In the genomic region with DNA sequence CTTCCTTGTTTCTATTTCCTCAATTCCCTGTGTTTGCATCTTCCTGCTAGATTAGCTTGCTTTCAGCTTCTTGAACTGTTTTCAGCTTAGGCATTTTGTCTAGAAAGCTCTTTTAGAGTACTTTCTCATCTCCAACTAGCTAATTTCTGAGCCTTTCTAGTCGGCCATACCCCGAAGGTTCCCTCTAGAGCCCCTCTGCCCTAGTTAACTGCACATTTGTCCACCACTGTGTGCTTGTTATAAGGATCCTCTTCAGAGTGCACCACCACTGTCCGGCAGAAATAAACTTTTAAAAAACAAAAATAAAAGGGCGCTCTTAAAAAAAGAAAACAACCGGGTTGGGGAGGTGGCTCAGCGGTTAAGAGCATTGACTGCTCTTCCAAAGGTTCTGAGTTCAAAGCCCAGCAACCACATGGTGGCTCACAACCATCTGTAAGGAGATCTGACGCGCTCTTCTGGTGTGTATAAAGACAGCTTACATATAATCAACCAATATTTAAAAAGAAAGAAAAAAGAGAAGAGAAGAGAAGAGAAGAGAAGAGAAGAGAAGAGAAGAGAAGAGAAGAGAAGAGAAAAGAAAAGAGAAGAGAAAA, we compare ENCODE assay signal across 9 mouse cellular contexts. TPM values are rescaled to one million over a fixed set of nuclear protein-coding genes. Genes with fewer than 3 reads are reported as not detected.
A peak's percentile ranks its signal among the peaks of the same experiment; 100 is the strongest.
DNase-seq lines count a peak whose midpoint lies in the region; ATAC-seq lines count a peak whose summit lies in the region.
"Had no signal": no experiment of that assay in that cellular context is flagged by ENCODE, and none has a peak within 500 bp of the region (broad histone marks: within the 10 kb centered on the region; RNA-seq: fewer than 3 reads in every experiment).

No protein-coding gene starts in this region.

- no peak overlapping the region for H3K27ac ChIP-seq in embryonic facial prominence, embryonic 15.5 days (replicated peaks)
- no peak overlapping the region for H3K27ac ChIP-seq in limb, embryonic 13.5 days
- no peak overlapping the region for H3K27ac ChIP-seq in stomach, embryonic 16.5 days (ENCODE audit: low read length)

- peak overlapping the region; percentile 94 for H3K4me3 ChIP-seq in megakaryocyte, embryonic 14.5 days (replicated peaks)
- H3K4me3 ChIP-seq in embryonic facial prominence, embryonic 15.5 days (replicated peaks), result peak overlapping the region; percentile 79
- H3K4me3 ChIP-seq in limb, embryonic 13.5 days, result peak overlapping the region; percentile 73
- H3K4me3 ChIP-seq in stomach, embryonic 16.5 days (replicated peaks; ENCODE audit: low read length), result peak overlapping the region; percentile 89

- H3K4me1 ChIP-seq in megakaryocyte, embryonic 14.5 days, result peaks cover 50% of the 10 kb centered on the region
- peaks cover 10% of the 10 kb centered on the region for H3K4me1 ChIP-seq in embryonic facial prominence, embryonic 15.5 days
- H3K4me1 ChIP-seq in limb, embryonic 13.5 days, result peaks cover 10% of the 10 kb centered on the region
- peaks cover 10% of the 10 kb centered on the region; the same call in 1 of the 2 replicates for H3K4me1 ChIP-seq in stomach, embryonic 16.5 days (ENCODE audit: control insufficient read depth, insufficient read depth, low read length)

- intact Hi-C loops in left cerebral cortex, postnatal 36 days (cut with DNase I), result no loop called here

- ATAC-seq in megakaryocyte, adult 5-6 weeks (ENCODE audit: poor library complexity, severe bottlenecking), result no peak
- ATAC-seq in embryonic facial prominence, embryonic 15.5 days (ENCODE audit: insufficient number of reproducible peaks, low FRiP score, low TSS enrichment, low read depth), result no peak
- no peak for ATAC-seq in limb, embryonic 13.5 days (ENCODE audit: low FRiP score, low read depth)
- ATAC-seq in stomach, embryonic 16.5 days (ENCODE audit: insufficient read depth, low FRiP score), result no peak

- 9% methylated on average over 8 of the region's 8 CpGs for WGBS in embryonic facial prominence, embryonic 15.5 days
- 12% methylated on average over 8 of the region's 8 CpGs for WGBS in limb, embryonic 13.5 days
- 11% methylated on average over 8 of the region's 8 CpGs for WGBS in stomach, embryonic 16.5 days

- no peak for DNase-seq in kidney, adult 9 months
- DNase-seq in left cerebral cortex, postnatal 36 days (ENCODE audit: low spot score in 2 of 2), result no peak

- H3K9me3 ChIP-seq in megakaryocyte, embryonic 14.5 days, result no peaks in the 10 kb centered on the region
- H3K9me3 ChIP-seq in embryonic facial prominence, embryonic 15.5 days (replicated peaks), result no peaks in the 10 kb centered on the region
- no peaks in the 10 kb centered on the region for H3K9me3 ChIP-seq in limb, embryonic 13.5 days
- no peaks in the 10 kb centered on the region for H3K9me3 ChIP-seq in stomach, embryonic 16.5 days (replicated peaks; ENCODE audit: control insufficient read depth, low read length)

- H3K27me3 ChIP-seq in megakaryocyte, embryonic 14.5 days (replicated peaks), result no peaks in the 10 kb centered on the region
- no peaks in the 10 kb centered on the region for H3K27me3 ChIP-seq in embryonic facial prominence, embryonic 15.5 days
- H3K27me3 ChIP-seq in limb, embryonic 13.5 days, result no peaks in the 10 kb centered on the region
- H3K27me3 ChIP-seq in stomach, embryonic 16.5 days (ENCODE audit: control insufficient read depth, insufficient read depth, low read length), result no peaks in the 10 kb centered on the region

- H3K36me3 ChIP-seq in megakaryocyte, embryonic 14.5 days (replicated peaks; ENCODE audit: low read length), result peaks cover 45% of the 10 kb centered on the region
- H3K36me3 ChIP-seq in embryonic facial prominence, embryonic 15.5 days, result peaks cover 8% of the 10 kb centered on the region; the same call in 1 of the 2 replicates
- H3K36me3 ChIP-seq in limb, embryonic 13.5 days, result peaks cover 27% of the 10 kb centered on the region
- H3K36me3 ChIP-seq in stomach, embryonic 16.5 days (ENCODE audit: control insufficient read depth, insufficient read depth, low read length), result no peaks in the 10 kb centered on the region; the same call in 1 of the 2 replicates

- H3K4me2 ChIP-seq in embryonic facial prominence, embryonic 15.5 days (replicated peaks), result peak overlapping the region; percentile 78
- peak overlapping the region; percentile 69 for H3K4me2 ChIP-seq in limb, embryonic 13.5 days (replicated peaks)
- peak overlapping the region; percentile 58 for H3K4me2 ChIP-seq in stomach, embryonic 16.5 days (ENCODE audit: low read depth, low read length)

- peak overlapping the region; percentile 50 for H3K9ac ChIP-seq in embryonic facial prominence, embryonic 15.5 days
- H3K9ac ChIP-seq in limb, embryonic 13.5 days, result peak overlapping the region; percentile 70
- peak overlapping the region; percentile 74 for H3K9ac ChIP-seq in stomach, embryonic 16.5 days (ENCODE audit: low read length)

RNA-seq across cellular contexts. Expression of gene Mcm10, which starts 0.6 kb away (rescaled TPM):
- polyA plus RNA-seq in megakaryocyte, embryonic 14.5 days (2012; ENCODE audit: insufficient read depth, low replicate concordance), result 3.9 and 6.6 TPM in 2 replicates
- 41.3 and 46.0 TPM in 2 replicates for total RNA-seq in megakaryocyte, adult 5-6 weeks (2015)
- 63.7 and 64.7 TPM in 2 replicates for total RNA-seq in megakaryocyte, adult 5-6 weeks (2017)
- polyA plus RNA-seq in embryonic facial prominence, embryonic 15.5 days (2015; fragmentation: Nextera tagmentation; extraction: Ambion mirVana), result 19.8 and 21.1 TPM in 2 replicates
- 27.7 and 29.2 TPM in 2 replicates for polyA plus RNA-seq in limb, embryonic 13.5 days (2015; fragmentation: Nextera tagmentation; extraction: Ambion mirVana)
- 25.1 and 26.4 TPM in 2 replicates for polyA plus RNA-seq in stomach, embryonic 16.5 days (2015; fragmentation: Nextera tagmentation; extraction: Ambion mirVana)
- total RNA-seq in left cerebral cortex, postnatal 36 days (2021), result under 1 TPM; 0.79 to 0.96 TPM

RNA-seq across cellular contexts. Expression of gene Ucma, which starts 36.1 kb away (rescaled TPM):
- polyA plus RNA-seq in megakaryocyte, embryonic 14.5 days (2012; ENCODE audit: insufficient read depth, low replicate concordance), result not detected in 2 replicates
- not detected in 2 replicates for total RNA-seq in megakaryocyte, adult 5-6 weeks (2015)
- total RNA-seq in megakaryocyte, adult 5-6 weeks (2017), result not detected in 2 replicates
- polyA plus RNA-seq in embryonic facial prominence, embryonic 15.5 days (2015; fragmentation: Nextera tagmentation; extraction: Ambion mirVana), result 1.2 and 1.3 TPM in 2 replicates
- 0.50 and 0.52 TPM in 2 replicates for polyA plus RNA-seq in limb, embryonic 13.5 days (2015; fragmentation: Nextera tagmentation; extraction: Ambion mirVana)
- not detected in 2 replicates for polyA plus RNA-seq in stomach, embryonic 16.5 days (2015; fragmentation: Nextera tagmentation; extraction: Ambion mirVana)
- total RNA-seq in left cerebral cortex, postnatal 36 days (2021), result 1 to 10 TPM; 1.6 to 2.0 TPM
- total RNA-seq: common myeloid progenitor, adult 5-6 weeks; neutrophil, adult 5-6 weeks had no signal

RNA-seq across cellular contexts. Expression of gene Optn, which starts 51.9 kb away (rescaled TPM):
- 5.1 and 24.7 TPM in 2 replicates for polyA plus RNA-seq in megakaryocyte, embryonic 14.5 days (2012; ENCODE audit: insufficient read depth, low replicate concordance)
- 4.1 and 7.0 TPM in 2 replicates for total RNA-seq in megakaryocyte, adult 5-6 weeks (2015)
- total RNA-seq in megakaryocyte, adult 5-6 weeks (2017), result 9.1 and 14.3 TPM in 2 replicates
- 7.6 and 8.7 TPM in 2 replicates for polyA plus RNA-seq in embryonic facial prominence, embryonic 15.5 days (2015; fragmentation: Nextera tagmentation; extraction: Ambion mirVana)
- 5.3 and 5.6 TPM in 2 replicates for polyA plus RNA-seq in limb, embryonic 13.5 days (2015; fragmentation: Nextera tagmentation; extraction: Ambion mirVana)
- polyA plus RNA-seq in stomach, embryonic 16.5 days (2015; fragmentation: Nextera tagmentation; extraction: Ambion mirVana), result 17.6 and 18.6 TPM in 2 replicates
- 10 to 100 TPM; 17.2 to 18.5 TPM for total RNA-seq in left cerebral cortex, postnatal 36 days (2021)
